Mouse (Mus musculus) CH12.LX (cell line): ENCODE results near the gene Nob1. TPM values are rescaled to one million over a fixed set of nuclear protein-coding genes. Genes with fewer than 3 reads are reported as not detected.

Experiments used
- DNase-seq: peaks from one replicate; pipeline ENCODE4 v3.0.0-alpha.2; 2013; ENCODE audit errors: extremely low read depth
- H3K27ac ChIP-seq: 2 replicates; pipeline ENCODE4 v1.5.1; 2012; ENCODE audit warnings: low read depth, mild to moderate bottlenecking, control low read depth, moderate library complexity; ENCODE audit not compliant: insufficient read depth
- H3K27me3 ChIP-seq: replicated peaks from 2 replicates; pipeline ENCODE3; 2012; ENCODE audit warnings: inconsistent platforms
- H3K36me3 ChIP-seq, 2 experiments: replicated peaks in 1 of 2; 2 replicates each; pipeline versions ENCODE3 to v1.6.1; 2012; ENCODE audit warnings: inconsistent platforms in 1 of 2, low read length in 1 of 2, mild to moderate bottlenecking in 1 of 2, mixed read lengths in 1 of 2, moderate library complexity in 1 of 2; ENCODE audit not compliant: control insufficient read depth in 1 of 2, insufficient read depth in 1 of 2
- H3K4me1 ChIP-seq, 2 experiments: 2 replicates each; pipeline ENCODE4 v1.6.1; 2012; ENCODE audit warnings: inconsistent platforms in 1 of 2, moderate library complexity in 1 of 2; ENCODE audit not compliant: insufficient read depth in 2 of 2, control insufficient read depth in 1 of 2
- H3K4me2 ChIP-seq: 2 replicates; pipeline ENCODE4 v1.6.1; 2012; ENCODE audit warnings: low read depth, mild to moderate bottlenecking, control low read depth; ENCODE audit not compliant: poor library complexity, insufficient read depth, severe bottlenecking
- H3K4me3 ChIP-seq, 3 experiments: fragments of 150-350 bp in 1 of 3; sonication (generic) in 1 of 3; replicated peaks in 1 of 3; 2 replicates each; pipeline versions ENCODE3 to v1.5.1; 2011 to 2012; ENCODE audit warnings: low read depth in 2 of 3, low read length in 2 of 3, mild to moderate bottlenecking in 2 of 3, moderate library complexity in 2 of 3, control low read depth in 1 of 3, improper control_type of control experiment in 1 of 3, inconsistent platforms in 1 of 3, mixed read lengths in 1 of 3; ENCODE audit not compliant: poor library complexity in 1 of 3
- H3K79me2 ChIP-seq: replicated peaks from 2 replicates; pipeline ENCODE4 v1.6.1; 2012; ENCODE audit warnings: mild to moderate bottlenecking, moderate library complexity; ENCODE audit not compliant: control insufficient read depth, poor library complexity, insufficient read depth, severe bottlenecking; ENCODE audit errors: extremely low read depth
- H3K9ac ChIP-seq: 2 replicates; pipeline ENCODE4 v1.6.1; 2012; ENCODE audit warnings: low read depth, mild to moderate bottlenecking, control low read depth, moderate library complexity; ENCODE audit not compliant: insufficient read depth
- H3K9me3 ChIP-seq: replicated peaks from 2 replicates; pipeline ENCODE3; 2012; ENCODE audit warnings: low read length, inconsistent platforms, mixed read lengths
- CHD2 ChIP-seq: IDR thresholded peaks from 2 replicates; pipeline ENCODE4 v1.6.1; 2011; ENCODE audit warnings: low read length, improper control_type of control experiment
- CTCF ChIP-seq, 2 experiments: IDR thresholded peaks in 1 of 2; conservative IDR thresholded peaks in 1 of 2; 2 replicates each; pipeline ENCODE4 v1.5.1; 2011 to 2012; ENCODE audit warnings: low read depth in 2 of 2, low read length in 2 of 2, improper control_type of control experiment in 1 of 2, inconsistent platforms in 1 of 2, mild to moderate bottlenecking in 1 of 2, moderate library complexity in 1 of 2
- ELF1 ChIP-seq: IDR thresholded peaks from 2 replicates; pipeline ENCODE4 v1.6.1; 2014; ENCODE audit warnings: low read depth, mild to moderate bottlenecking, inconsistent platforms, low read length, improper control_type of control experiment
- EP300 ChIP-seq: IDR thresholded peaks from 2 replicates; pipeline ENCODE4 v1.6.1; 2011; ENCODE audit warnings: low read length, improper control_type of control experiment
- IRF4 ChIP-seq: IDR thresholded peaks from 2 replicates; pipeline ENCODE4 v1.6.1; 2014; ENCODE audit warnings: low read depth, mild to moderate bottlenecking, inconsistent platforms, low read length, improper control_type of control experiment
- JUND ChIP-seq: conservative IDR thresholded peaks from 2 replicates; pipeline ENCODE4 v1.6.1; 2011; ENCODE audit warnings: low read depth, low read length, improper control_type of control experiment
- KAT2A ChIP-seq: IDR thresholded peaks from 2 replicates; pipeline ENCODE4 v1.6.1; 2012; ENCODE audit warnings: low read length, improper control_type of control experiment, inconsistent platforms; ENCODE audit not compliant: insufficient replicate concordance
- MAFK ChIP-seq: IDR thresholded peaks from 2 replicates; pipeline ENCODE4 v1.6.1; 2011; ENCODE audit warnings: low read length, improper control_type of control experiment; ENCODE audit not compliant: insufficient replicate concordance
- MAZ ChIP-seq: IDR thresholded peaks from 2 replicates; pipeline ENCODE4 v1.6.1; 2012; ENCODE audit warnings: low read depth, mild to moderate bottlenecking, inconsistent platforms, low read length, improper control_type of control experiment, moderate library complexity
- MEF2A ChIP-seq: IDR thresholded peaks from 2 replicates; pipeline ENCODE4 v1.6.1; 2014; ENCODE audit warnings: low read depth, mild to moderate bottlenecking, inconsistent platforms, low read length, improper control_type of control experiment, borderline replicate concordance
- MXI1 ChIP-seq: IDR thresholded peaks from 2 replicates; pipeline ENCODE4 v1.6.1; 2011; ENCODE audit warnings: mild to moderate bottlenecking, low read depth, low read length, improper control_type of control experiment
- NELFE ChIP-seq: IDR thresholded peaks from 2 replicates; pipeline ENCODE4 v1.6.1; 2011; ENCODE audit warnings: low read depth, low read length, improper control_type of control experiment
- PAX5 ChIP-seq: IDR thresholded peaks from 2 replicates; pipeline ENCODE4 v1.6.1; 2012; ENCODE audit warnings: low read length, inconsistent platforms, mixed read lengths
- POLR2AphosphoS2 ChIP-seq: IDR thresholded peaks from 2 replicates; pipeline ENCODE4 v1.6.1; 2011; ENCODE audit warnings: low read depth, low read length, improper control_type of control experiment
- SIN3A ChIP-seq: IDR thresholded peaks from 2 replicates; pipeline ENCODE4 v1.6.1; 2012; ENCODE audit warnings: low read length, improper control_type of control experiment, inconsistent platforms
- SMC3 ChIP-seq: IDR thresholded peaks from 2 replicates; pipeline ENCODE4 v1.6.1; 2011; ENCODE audit warnings: low read depth, low read length, improper control_type of control experiment
- TCF12 ChIP-seq: IDR thresholded peaks from 2 replicates; pipeline ENCODE4 v1.6.1; 2014; ENCODE audit warnings: low read depth, mild to moderate bottlenecking, inconsistent platforms, low read length, improper control_type of control experiment
- USF1 ChIP-seq: IDR thresholded peaks from 2 replicates; pipeline ENCODE4 v1.6.1; 2014; ENCODE audit warnings: low read depth, mild to moderate bottlenecking, inconsistent platforms, low read length, improper control_type of control experiment
- USF2 ChIP-seq: conservative IDR thresholded peaks from 2 replicates; pipeline ENCODE4 v1.6.1; 2011; ENCODE audit warnings: low read depth, low read length, improper control_type of control experiment
- ZC3H11A ChIP-seq: IDR thresholded peaks from 2 replicates; pipeline ENCODE4 v1.6.1; 2012; ENCODE audit warnings: low read depth, mild to moderate bottlenecking, inconsistent platforms, low read length, improper control_type of control experiment
- dilution Hi-C: fragments of 300-500 bp; cut with MboI; formaldehyde crosslinking; loops from 2 replicates; pipeline ENCODE4 v1.14.3; 2020; ENCODE audit warnings: low sequenced_read_pairs; ENCODE audit not compliant: extremely low pct_unique_long_range_greater_than_20kb, extremely low pct_ligation_motif_present
- in situ Hi-C: fragments of 300-500 bp; cut with MboI; formaldehyde crosslinking; loops from 3 replicates; pipeline ENCODE4 v1.14.3; 2019; ENCODE audit warnings: low sequenced_read_pairs, low pct_ligation_motif_present, low pct_unique_long_range_greater_than_20kb, mixed read lengths
- polyA plus RNA-seq: library from polyadenylated mRNA; unstranded; fragments of >175 nt; gene quantifications from 2 replicates; pipeline ENCODE4 v1.2.1, GENCODE M21; 2012; ENCODE audit warnings: low read depth; ENCODE audit not compliant: insufficient read length
- total RNA-seq, 2 experiments: library from RNA; depleted of rRNA; stranded (reverse); fragments of 300-350 nt in 1 of 2; fragments of >200 nt in 1 of 2; gene quantifications; 2 replicates each; pipeline ENCODE4 v1.2.3; 2012 to 2014

Nob1 gene
- total and polyA plus RNA-seq, 3 experiments: 21.4 to 109 (median 73.1) TPM

DNA sequence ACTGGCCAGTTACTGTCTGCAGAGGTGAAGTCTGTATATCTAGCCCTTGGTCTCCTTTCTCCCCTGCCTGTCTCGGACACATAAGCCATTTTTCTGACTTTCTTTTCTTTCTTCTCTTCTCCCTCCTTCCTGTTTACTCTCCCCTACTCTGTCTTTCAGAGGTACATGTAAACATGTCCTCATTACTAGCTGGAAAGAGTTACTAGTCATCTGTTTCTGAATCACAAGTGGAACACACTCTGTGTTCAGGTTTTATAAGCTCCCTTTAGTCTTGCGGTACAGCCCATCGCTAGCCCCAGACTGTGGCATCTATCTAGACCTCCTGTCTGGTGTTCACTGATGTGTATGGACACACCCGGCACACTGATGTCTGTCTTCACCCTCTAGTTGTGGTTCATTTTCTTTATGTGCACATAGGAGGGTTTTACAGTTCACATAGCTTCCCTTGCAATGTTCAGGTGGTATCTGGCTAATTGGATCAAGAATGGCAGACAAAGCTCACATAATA is 23.6 kb upstream of the Nob1 start:
- Histone ChIP-seq H3K4me1 (peaks cover 0 to 11% of the 10 kb centered on the region in 2 experiments; a peak in 2 of 4 replicates), H3K27me3 (no peaks in the 10 kb centered on the region), H3K9ac (no peak overlapping the region), H3K36me3 (peaks cover 6 to 34% of the 10 kb centered on the region in 2 experiments), H3K79me2 (no peaks in the 10 kb centered on the region), H3K4me2 (no peak overlapping the region), H3K9me3 (no peaks in the 10 kb centered on the region), H3K27ac (no peak overlapping the region), H3K4me3 (no peak overlapping the region)
- no peak for TF ChIP-seq MEF2A
- no peak for TF ChIP-seq PAX5
- no peak for TF ChIP-seq MXI1
- no peak for TF ChIP-seq CTCF (conservative IDR thresholded peaks at IDR 0.05 in 1 of 2, IDR thresholded peaks at IDR 0.05 in 1 of 2; ENCODE audit: low read depth in 2 of 2, low read length in 2 of 2)
- TF ChIP-seq CHD2: no peak
- TF ChIP-seq SIN3A: no peak
- no peak for TF ChIP-seq TCF12
- no peak for TF ChIP-seq IRF4
- no peak for TF ChIP-seq ELF1
- no peak for DNase-seq
- dilution Hi-C loops (no loop called here), in situ Hi-C loops (loop anchor here (10.0 kb wide), 1 partner anchor 46 kb away; no protein-coding TSS in a partner anchor)

DNA sequence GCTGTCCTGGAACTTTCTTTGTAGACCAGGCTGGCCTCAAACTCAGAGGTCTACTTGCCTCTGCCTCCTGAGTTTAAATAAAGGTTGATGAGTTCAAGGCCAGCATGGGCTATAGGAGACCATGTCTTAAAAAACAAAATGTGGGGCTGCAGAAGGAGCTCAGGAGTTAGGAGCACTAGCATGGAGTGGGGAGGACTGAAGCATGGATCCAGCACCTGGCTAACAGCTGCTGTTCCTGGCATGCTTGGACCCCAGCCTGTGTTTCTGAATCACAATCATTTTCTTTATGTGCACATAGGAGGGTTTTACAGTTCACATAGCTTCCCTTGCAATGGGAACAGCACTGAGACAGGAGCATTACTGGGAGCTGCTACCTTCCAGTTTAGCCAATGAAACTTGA is 22.9 kb upstream of the Nob1 start:
- TF ChIP-seq SIN3A: no peak
- no peak for TF ChIP-seq KAT2A
- no peak for TF ChIP-seq POLR2AphosphoS2
- TF ChIP-seq PAX5: no peak
- TF ChIP-seq USF1: no peak
- no peak for TF ChIP-seq USF2
- TF ChIP-seq CHD2: no peak
- no peak for TF ChIP-seq MEF2A
- TF ChIP-seq MAFK: no peak
- no peak for TF ChIP-seq MAZ
- no peak for TF ChIP-seq JUND
- TF ChIP-seq SMC3: no peak
- no peak for TF ChIP-seq TCF12
- TF ChIP-seq EP300: no peak
- TF ChIP-seq NELFE: no peak
- no peak for TF ChIP-seq ZC3H11A
- Histone ChIP-seq H3K27me3 (no peaks in the 10 kb centered on the region), H3K4me2 (no peak overlapping the region), H3K79me2 (no peaks in the 10 kb centered on the region), H3K4me3 (no peak overlapping the region), H3K27ac (no peak overlapping the region), H3K4me1 (peaks cover 0 to 18% of the 10 kb centered on the region in 2 experiments; a peak in 2 of 4 replicates), H3K9ac (no peak overlapping the region), H3K36me3 (peaks cover under 1 to 30% of the 10 kb centered on the region in 2 experiments), H3K9me3 (no peaks in the 10 kb centered on the region)
- no peak for DNase-seq
- in situ Hi-C loops: loop anchor here (10.0 kb wide), 1 partner anchor 47 kb away; no protein-coding TSS in a partner anchor
- dilution Hi-C loops: no loop called here
